In genomic region chr4:139602357-139603244, GRCm38 (mm10) we compare ENCODE assay signal across 8 mouse cellular contexts. TPM values are rescaled to one million over a fixed set of nuclear protein-coding genes. Genes with fewer than 3 reads are reported as not detected.
DNase-seq lines count a peak whose midpoint lies in the region; ATAC-seq and TF ChIP-seq lines count a peak whose summit lies in the region.
"Had no signal": no experiment of that assay in that cellular context is flagged by ENCODE, and none has a peak within 500 bp of the region (broad histone marks: within the 10 kb centered on the region; RNA-seq: fewer than 3 reads in every experiment).

Gene Gm21969, plus strand, starts transcription at chr4:139603186.

- H3K27me3 ChIP-seq in embryonic facial prominence, embryonic 12.5 days, result no peaks in the 10 kb centered on the region
- H3K27me3 ChIP-seq in liver, embryonic 14.5 days (ENCODE audit: control insufficient read depth, insufficient read depth, low read length), result no peaks in the 10 kb centered on the region

- WGBS in embryonic facial prominence, embryonic 12.5 days, result 54% methylated on average over 14 of the region's 14 CpGs
- WGBS in liver, embryonic 14.5 days (ENCODE audit: insufficient replicate concordance), result 36% methylated on average over 14 of the region's 14 CpGs

- no peak within 1 kb of the TSS for H3K4me3 ChIP-seq in embryonic facial prominence, embryonic 12.5 days
- H3K4me3 ChIP-seq in liver, embryonic 14.5 days (ENCODE audit: insufficient read depth in 1 of 2, low read depth in 2 of 2, low read length in 2 of 2), result no peak within 1 kb of the TSS

- peaks cover 9% of the 10 kb centered on the region; the same call in 1 of the 2 replicates for H3K36me3 ChIP-seq in embryonic facial prominence, embryonic 12.5 days
- no peaks in the 10 kb centered on the region for H3K36me3 ChIP-seq in liver, embryonic 14.5 days (replicated peaks; ENCODE audit: control insufficient read depth, insufficient read depth, low read depth)

- peak within 1 kb of the TSS; percentile 74 for H3K27ac ChIP-seq in embryonic facial prominence, embryonic 12.5 days
- no peak within 1 kb of the TSS for H3K27ac ChIP-seq in liver, embryonic 14.5 days

- no peak within 1 kb of the TSS for H3K9ac ChIP-seq in embryonic facial prominence, embryonic 12.5 days
- H3K9ac ChIP-seq in liver, embryonic 14.5 days (replicated peaks), result no peak within 1 kb of the TSS

- ATAC-seq in embryonic facial prominence, embryonic 12.5 days (ENCODE audit: insufficient number of reproducible peaks, insufficient read depth, low FRiP score, low TSS enrichment), result no peak
- ATAC-seq in inflammation-experienced regulatory T-cells, adult 6 months, result peak; percentile 30
- ATAC-seq in liver, embryonic 14.5 days (ENCODE audit: insufficient read depth), result no peak

- no peak for TF ChIP-seq EP300 in liver, embryonic 14.5 days (IDR thresholded peaks at IDR 0.05; ENCODE audit: low read depth)

- peak; percentile 96 for TF ChIP-seq CTCF in liver, embryonic 14.5 days (IDR thresholded peaks at IDR 0.05; ENCODE audit: low read depth)

- no peaks in the 10 kb centered on the region for H3K9me3 ChIP-seq in embryonic facial prominence, embryonic 12.5 days
- no peaks in the 10 kb centered on the region for H3K9me3 ChIP-seq in liver, embryonic 14.5 days (ENCODE audit: control insufficient read depth, low read length)

- peaks cover 44% of the 10 kb centered on the region for H3K4me1 ChIP-seq in embryonic facial prominence, embryonic 12.5 days
- peaks cover 0 to 24% of the 10 kb centered on the region in 2 experiments; a peak in 2 of 4 replicates for H3K4me1 ChIP-seq in liver, embryonic 14.5 days (replicated peaks; ENCODE audit: control insufficient read depth in 2 of 2, insufficient read depth in 2 of 2, low read length in 1 of 2)

- H3K4me2 ChIP-seq in embryonic facial prominence, embryonic 12.5 days (replicated peaks), result no peak within 1 kb of the TSS
- H3K4me2 ChIP-seq in liver, embryonic 14.5 days (ENCODE audit: low read depth), result no peak within 1 kb of the TSS

- DNase-seq in right cerebral cortex, postnatal 14 days, result peak; percentile 59
- no peak for DNase-seq in right cerebral cortex, postnatal 36 days (ENCODE audit: low spot score in 2 of 2)
- DNase-seq in adrenal gland, postnatal 14 days, result peak; percentile 79
- no peak for DNase-seq in liver, embryonic 14.5 days (ENCODE audit: low read depth in 3 of 3, low spot score in 3 of 3)
- DNase-seq in retina, embryonic 14.5 days (ENCODE audit: low spot score), result peak; percentile 78

RNA-seq across cellular contexts. Expression of gene Gm21969, which starts in this region (rescaled TPM):
- total RNA-seq in adrenal gland, postnatal 14 days (2021), result not detected in 2 replicates
- not detected in 2 replicates for polyA plus RNA-seq in embryonic facial prominence, embryonic 12.5 days (2016; fragmentation: Nextera tagmentation; extraction: Ambion mirVana)
- not detected for polyA plus RNA-seq in inflammation-experienced regulatory T-cells, adult 6 months (2017; shearing (Covaris generic))
- polyA plus RNA-seq in liver, embryonic 14.5 days (2012; rRNA removed), result not detected in 2 replicates
- not detected in 2 replicates for polyA plus RNA-seq in liver, embryonic 14.5 days (2014; fragmentation: Nextera tagmentation; extraction: Ambion mirVana)
- total RNA-seq: layer of hippocampus, postnatal 14 days had no signal

Comparison
In these comparisons a context has a peak if more than half of its experiments do, and no peak if none do; other contexts are left out.
1. DNase-seq: peak in right cerebral cortex, postnatal 14 days (single experiment) and retina, embryonic 14.5 days (single experiment); none in right cerebral cortex, postnatal 36 days (0 of 2) and liver, embryonic 14.5 days (0 of 3).
2. Peak in DNase-seq in adrenal gland, postnatal 14 days; RNA of the gene not detected or under 1 TPM.
3. Peak in ATAC-seq in inflammation-experienced regulatory T-cells, adult 6 months; RNA of the gene not detected or under 1 TPM.